Mouse (Mus musculus): ENCODE measurements at regions not wholly inside any gene's neighbourhood (a gene's known extent, or its start where the extent isn't known, plus 50 kb on each side); places are given as distances from the start of the nearest gene placed in this dataset.

DNA sequence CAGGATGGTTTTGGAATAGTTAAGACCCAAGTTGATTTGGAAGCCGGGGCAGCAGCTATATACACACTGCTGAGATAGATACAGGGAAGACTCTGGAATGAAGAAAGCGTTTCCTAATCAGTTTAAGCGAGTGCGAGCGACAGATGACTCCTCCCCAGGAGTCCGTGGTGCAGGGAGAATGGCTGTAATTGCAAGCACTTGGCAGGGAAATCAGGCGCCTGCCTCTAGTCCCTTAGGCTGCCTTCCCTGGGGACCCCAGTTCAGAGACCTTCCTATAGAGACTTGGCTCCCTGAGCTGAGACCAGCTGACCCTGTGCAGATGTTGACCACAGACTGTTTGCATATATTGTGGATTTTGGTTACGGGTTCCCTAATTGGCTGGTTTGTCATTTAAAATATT, 228.3 kb upstream of the 4930535I16Rik start:
- DNase-seq (ENCODE audit: low read depth, low spot score), result no peak
- Histone ChIP-seq H3K27me3 (ENCODE audit: control insufficient read depth in 1 of 2, insufficient read depth in 2 of 2, low read length in 2 of 2) (no peaks in the 10 kb centered on the region), H3K27ac (ENCODE audit: control insufficient read depth, low read depth, low read length) (no peak overlapping the region), H3K36me3 (ENCODE audit: control insufficient read depth in 1 of 2, insufficient read depth in 2 of 2, low read length in 2 of 2) (no peaks in the 10 kb centered on the region), H3K4me3 (ENCODE audit: control insufficient read depth in 1 of 2, insufficient read depth in 1 of 2, low read depth in 2 of 2, low read length in 2 of 2) (no peak overlapping the region), H3K9me3 (replicated peaks; ENCODE audit: insufficient read depth, low read length) (no peaks in the 10 kb centered on the region), H3K79me2 (ENCODE audit: control insufficient read depth, insufficient read depth, low read length, poor library complexity) (no peaks in the 10 kb centered on the region), H3K4me1 (ENCODE audit: control insufficient read depth in 1 of 2, insufficient read depth in 2 of 2, low read length in 2 of 2) (no peaks in the 10 kb centered on the region), H3K9ac (ENCODE audit: control insufficient read depth, low read depth, low read length, poor library complexity, severe bottlenecking) (no peak overlapping the region)
- TF ChIP-seq ZNF384 (IDR thresholded peaks at IDR 0.05; ENCODE audit: low read depth, low read length) (no peak), TAL1 (IDR thresholded peaks at IDR 0.05; ENCODE audit: low read length) (no peak), E2F4 (IDR thresholded peaks at IDR 0.05; ENCODE audit: borderline replicate concordance, low read depth, low read length) (no peak), GATA1 (IDR thresholded peaks at IDR 0.05; ENCODE audit: low read depth, low read length) (no peak), NRF1 (IDR thresholded peaks at IDR 0.05; ENCODE audit: insufficient read depth, low read depth, low read length, poor library complexity, severe bottlenecking) (no peak), MEF2A (IDR thresholded peaks at IDR 0.05; ENCODE audit: extremely low read depth, insufficient replicate concordance, low read depth, low read length, poor library complexity, severe bottlenecking) (no peak), POLR2AphosphoS2 (IDR thresholded peaks at IDR 0.05; ENCODE audit: low read length) (no peak), MXI1 (IDR thresholded peaks at IDR 0.05; ENCODE audit: low read depth, low read length) (no peak), CHD2 (IDR thresholded peaks at IDR 0.05; ENCODE audit: low read length) (no peak), MYB (IDR thresholded peaks at IDR 0.05; ENCODE audit: low read depth, low read length) (no peak), RAD21 (IDR thresholded peaks at IDR 0.05; ENCODE audit: low read depth, low read length) (no peak), EP300 (IDR thresholded peaks at IDR 0.05; ENCODE audit: low read depth in 1 of 2, low read length in 2 of 2) (no peak), USF1 (IDR thresholded peaks at IDR 0.05; ENCODE audit: low read depth, low read length) (no peak), USF2 (IDR thresholded peaks at IDR 0.05; ENCODE audit: borderline replicate concordance in 1 of 2, insufficient read depth in 1 of 2, low read depth in 1 of 2, low read length in 2 of 2) (no peak)

DNA sequence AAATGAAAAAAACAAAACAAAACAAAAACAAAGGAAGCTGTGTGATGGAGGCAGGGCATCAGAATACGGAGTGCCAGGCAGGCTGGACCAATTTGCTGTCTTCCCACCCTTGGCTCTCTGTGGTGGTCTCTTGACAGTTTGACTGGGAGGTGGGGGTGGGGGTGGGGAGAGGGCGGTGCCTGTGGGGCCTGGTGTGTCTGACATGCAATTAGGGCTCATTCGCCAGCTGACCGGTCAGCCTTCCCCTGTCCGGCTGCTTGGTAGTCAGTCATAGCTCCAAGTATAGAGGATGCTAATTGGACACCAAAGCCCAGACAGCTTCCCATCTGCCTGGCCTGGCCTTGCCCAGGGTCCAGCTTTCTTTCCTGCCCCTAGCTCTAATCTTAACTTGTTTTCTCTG, 225.8 kb upstream of the 4930535I16Rik start:
- H3K79me2 ChIP-seq (ENCODE audit: control insufficient read depth, insufficient read depth, low read length, poor library complexity), result no peaks in the 10 kb centered on the region
- H3K9ac ChIP-seq (ENCODE audit: control insufficient read depth, low read depth, low read length, poor library complexity, severe bottlenecking), result no peak overlapping the region
- no peak overlapping the region for H3K27ac ChIP-seq (ENCODE audit: control insufficient read depth, low read depth, low read length)
- H3K36me3 ChIP-seq (ENCODE audit: control insufficient read depth in 1 of 2, insufficient read depth in 2 of 2, low read length in 2 of 2), result no peaks in the 10 kb centered on the region
- no peak for DNase-seq (ENCODE audit: low read depth, low spot score)
- H3K4me1 ChIP-seq (ENCODE audit: control insufficient read depth in 1 of 2, insufficient read depth in 2 of 2, low read length in 2 of 2), result no peaks in the 10 kb centered on the region
- no peaks in the 10 kb centered on the region for H3K9me3 ChIP-seq (replicated peaks; ENCODE audit: insufficient read depth, low read length)
- H3K27me3 ChIP-seq (ENCODE audit: control insufficient read depth in 1 of 2, insufficient read depth in 2 of 2, low read length in 2 of 2), result no peaks in the 10 kb centered on the region
- TF ChIP-seq NRF1 (IDR thresholded peaks at IDR 0.05; ENCODE audit: insufficient read depth, low read depth, low read length, poor library complexity, severe bottlenecking) (no peak), UBTF (IDR thresholded peaks at IDR 0.05; ENCODE audit: borderline replicate concordance, insufficient read depth, low read depth, low read length) (no peak), JUND (IDR thresholded peaks at IDR 0.05; ENCODE audit: low read depth, low read length) (no peak), HCFC1 (IDR thresholded peaks at IDR 0.05; ENCODE audit: low read depth, low read length) (no peak), EP300 (IDR thresholded peaks at IDR 0.05; ENCODE audit: low read depth in 1 of 2, low read length in 2 of 2) (no peak), ELF1 (IDR thresholded peaks at IDR 0.05; ENCODE audit: low read depth, low read length) (no peak), SMC3 (IDR thresholded peaks at IDR 0.05; ENCODE audit: low read depth, low read length) (no peak)
- no peak overlapping the region for H3K4me3 ChIP-seq (ENCODE audit: control insufficient read depth in 1 of 2, insufficient read depth in 1 of 2, low read depth in 2 of 2, low read length in 2 of 2)
